Mouse (Mus musculus) liver, adult 2 months (tissue): ENCODE data around the gene Camk2g. TPM values are rescaled to one million over a fixed set of nuclear protein-coding genes. Genes with fewer than 3 reads are reported as not detected.

Source experiments
- DNase-seq: peaks from one replicate; pipeline ENCODE4 v3.0.0-alpha.2; 2011; ENCODE audit warnings: low read depth, low spot score; ENCODE audit errors: extremely low read depth
- H3K27ac ChIP-seq: fragments of 200-500 bp; replicated peaks from 2 replicates; pipeline ENCODE4 v1.5.1; 2012; ENCODE audit warnings: low read depth, mild to moderate bottlenecking, control low read depth, inconsistent platforms, low read length; ENCODE audit not compliant: insufficient read depth
- H3K27me3 ChIP-seq: fragments of 200-500 bp; 2 replicates; pipeline ENCODE4 v1.6.1; 2012; ENCODE audit warnings: mild to moderate bottlenecking, moderate library complexity, low read length, inconsistent platforms; ENCODE audit not compliant: control insufficient read depth, insufficient read depth
- H3K36me3 ChIP-seq: fragments of 200-500 bp; 2 replicates; pipeline ENCODE4 v1.6.1; 2012; ENCODE audit warnings: low read length, inconsistent platforms; ENCODE audit not compliant: control insufficient read depth, insufficient read depth
- H3K4me1 ChIP-seq: fragments of 200-500 bp; 2 replicates; pipeline ENCODE4 v1.6.1; 2011; ENCODE audit warnings: low read length; ENCODE audit not compliant: control insufficient read depth, insufficient read depth
- H3K4me3 ChIP-seq: fragments of 200-500 bp; 2 replicates; pipeline ENCODE4 v1.5.1; 2011; ENCODE audit warnings: low read depth, mild to moderate bottlenecking, control low read depth, low read length, moderate library complexity; ENCODE audit not compliant: insufficient read depth
- H3K79me2 ChIP-seq: fragments of 200-500 bp; 2 replicates; pipeline ENCODE4 v1.6.1; 2012; ENCODE audit warnings: inconsistent platforms, mild to moderate bottlenecking, low read length, moderate library complexity; ENCODE audit not compliant: control insufficient read depth, insufficient read depth
- H3K9ac ChIP-seq: fragments of 200-500 bp; 2 replicates; pipeline ENCODE4 v1.6.1; 2012; ENCODE audit warnings: low read depth, mild to moderate bottlenecking, control low read depth, inconsistent platforms, low read length
- CTCF ChIP-seq: fragments of 200-500 bp; IDR thresholded peaks from 2 replicates; pipeline ENCODE4 v1.5.1; 2011; ENCODE audit warnings: low read depth, low read length, control low read depth
- POLR2A ChIP-seq: fragments of 200-500 bp; IDR thresholded peaks from 2 replicates; pipeline ENCODE4 v1.6.1; 2011; ENCODE audit warnings: low read length, control low read depth; ENCODE audit not compliant: insufficient read depth; ENCODE audit errors: extremely low read depth
- WGBS: fragments of 180-500 bp; shearing (Covaris S2); methylation state at CpG from one replicate; pipeline ENCODE4 v1.1.7; 2018; 5-methylcytosine and 5-hydroxymethylcytosine counted together
- polyA plus RNA-seq: library from polyadenylated mRNA; depleted of rRNA; stranded (reverse); fragments of >200 nt; gene quantifications from 2 replicates; pipeline ENCODE4 v1.2.3, GENCODE M21; 2012
- total RNA-seq: library from RNA; depleted of rRNA; stranded (reverse); fragments of >200 nt; gene quantifications from 2 replicates; pipeline ENCODE4 v1.2.3, GENCODE M21; 2014

Camk2g gene
- total and polyA plus RNA-seq, 2 experiments = 7.9 TPM

DNA sequence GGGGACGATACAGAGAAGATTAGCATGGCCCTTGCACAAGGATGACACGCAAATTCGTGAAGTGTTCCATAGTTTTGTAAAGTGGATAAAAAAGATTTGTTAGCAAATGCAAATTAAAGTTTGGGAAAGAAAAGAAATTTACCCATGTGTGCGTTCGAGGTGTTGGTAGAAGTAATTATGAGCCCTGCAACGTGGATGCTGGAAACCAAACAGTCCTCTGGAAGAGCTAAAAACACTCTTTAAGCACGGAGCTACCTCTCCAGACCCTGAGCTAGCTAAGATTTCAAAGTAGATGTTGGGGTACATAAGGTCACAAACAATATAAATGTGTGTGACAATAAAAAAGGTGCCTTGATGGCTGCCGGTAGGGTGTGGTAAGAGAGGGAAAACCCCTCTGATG, 92.3 kb downstream of the Camk2g start:
- Histone ChIP-seq H3K36me3 (peaks cover 15% of the 10 kb centered on the region; the same call in 1 of the 2 replicates), H3K27me3 (no peaks in the 10 kb centered on the region), H3K4me1 (peaks cover 5% of the 10 kb centered on the region), H3K9ac (no peak overlapping the region), H3K79me2 (peaks cover 14% of the 10 kb centered on the region; the same call in 1 of the 2 replicates), H3K4me3 (no peak overlapping the region), H3K27ac (no peak overlapping the region)
- no peak for DNase-seq
- 81% methylated on average over 8 of the region's 8 CpGs for WGBS
- TF ChIP-seq POLR2A (no peak), CTCF (no peak)

DNA sequence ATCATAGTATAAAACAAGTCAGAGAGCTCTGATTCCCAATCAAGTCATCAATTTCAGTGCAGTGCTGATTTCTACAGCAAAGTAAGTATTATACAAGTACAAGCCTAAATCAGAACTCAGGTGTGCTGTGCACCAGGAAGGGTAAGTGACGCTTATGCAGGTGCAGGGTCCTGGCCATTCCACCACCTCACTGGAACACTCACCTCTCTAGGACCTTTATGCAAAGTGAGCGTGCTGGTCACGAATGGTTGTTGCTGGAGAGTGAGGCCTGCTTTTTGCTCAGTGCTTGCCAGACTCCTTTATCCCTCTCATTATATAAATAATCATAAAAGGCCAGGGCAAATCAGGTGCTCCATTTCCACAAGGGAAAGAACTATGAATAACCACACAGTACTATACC, 93.5 kb downstream of the Camk2g start:
- DNase-seq = no peak
- no peak for TF ChIP-seq POLR2A
- no peak for TF ChIP-seq CTCF
- no peaks in the 10 kb centered on the region for H3K27me3 ChIP-seq
- H3K4me3 ChIP-seq = no peak overlapping the region
- H3K27ac ChIP-seq = no peak overlapping the region
- peaks cover 17% of the 10 kb centered on the region; the same call in 1 of the 2 replicates for H3K36me3 ChIP-seq
- no peak overlapping the region for H3K9ac ChIP-seq
- H3K4me1 ChIP-seq = peaks cover 5% of the 10 kb centered on the region
- H3K79me2 ChIP-seq = peaks cover 21% of the 10 kb centered on the region; the same call in 1 of the 2 replicates
- 82% methylated on average over 3 of the region's 3 CpGs for WGBS

DNA sequence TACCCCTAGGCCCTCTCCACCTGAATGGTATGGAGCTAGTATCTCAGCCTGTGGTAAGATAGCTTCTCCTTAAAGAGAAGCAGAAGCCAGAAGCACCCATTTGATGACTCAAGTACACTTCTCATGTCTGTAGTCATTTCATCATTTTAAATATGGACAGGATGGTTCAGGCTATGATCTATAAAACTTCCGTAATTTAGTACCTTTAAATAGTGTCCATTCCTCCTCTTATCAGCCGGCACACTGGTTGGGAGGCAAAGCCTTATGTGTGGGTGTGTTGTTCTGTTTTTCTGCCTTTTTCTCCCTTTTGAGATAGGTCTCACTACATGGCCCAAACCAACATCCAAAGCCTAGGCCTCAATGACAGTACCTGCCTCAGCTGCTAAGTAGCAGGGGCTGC, 95.4 kb downstream of the Camk2g start:
- TF ChIP-seq POLR2A (no peak), CTCF (no peak)
- no peak for DNase-seq
- H3K4me3 ChIP-seq = no peak overlapping the region
- no peaks in the 10 kb centered on the region for H3K27me3 ChIP-seq
- H3K4me1 ChIP-seq = peaks cover 5% of the 10 kb centered on the region
- H3K36me3 ChIP-seq = peaks cover 22% of the 10 kb centered on the region; the same call in 1 of the 2 replicates
- 67% methylated on average over 2 of the region's 2 CpGs for WGBS
- H3K79me2 ChIP-seq = peaks cover 26% of the 10 kb centered on the region; the same call in 1 of the 2 replicates
- H3K27ac ChIP-seq = no peak overlapping the region
- H3K9ac ChIP-seq = no peak overlapping the region

DNA sequence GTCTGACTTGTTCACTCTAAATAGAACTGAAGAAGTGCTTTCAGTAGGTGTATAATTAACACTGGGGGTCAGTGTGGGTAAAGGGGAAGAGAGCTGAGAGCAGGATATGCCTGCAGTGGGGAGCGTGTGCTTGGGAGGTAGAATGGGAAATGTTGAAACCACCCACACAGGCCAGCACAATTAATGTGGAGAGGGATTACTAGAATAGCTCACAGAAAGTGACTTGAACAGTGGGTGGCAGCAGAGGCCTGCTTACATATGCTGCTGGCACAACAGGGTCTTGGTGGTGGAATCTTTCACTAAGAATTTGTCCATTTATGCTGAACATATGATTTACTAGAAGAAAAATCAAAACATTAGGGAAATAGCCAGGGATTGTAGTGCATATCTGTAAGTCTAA, 96.9 kb downstream of the Camk2g start:
- Histone ChIP-seq H3K4me3 (no peak overlapping the region), H3K36me3 (peaks cover 36% of the 10 kb centered on the region), H3K79me2 (peaks cover 26% of the 10 kb centered on the region; the same call in 1 of the 2 replicates), H3K27me3 (no peaks in the 10 kb centered on the region), H3K4me1 (peaks cover 5% of the 10 kb centered on the region), H3K9ac (no peak overlapping the region), H3K27ac (no peak overlapping the region)
- DNase-seq = no peak
- no peak for TF ChIP-seq POLR2A
- TF ChIP-seq CTCF = peak; percentile 22; the same call in 1 of the 2 replicates
- 54% methylated on average over 1 of the region's 1 CpGs for WGBS

DNA sequence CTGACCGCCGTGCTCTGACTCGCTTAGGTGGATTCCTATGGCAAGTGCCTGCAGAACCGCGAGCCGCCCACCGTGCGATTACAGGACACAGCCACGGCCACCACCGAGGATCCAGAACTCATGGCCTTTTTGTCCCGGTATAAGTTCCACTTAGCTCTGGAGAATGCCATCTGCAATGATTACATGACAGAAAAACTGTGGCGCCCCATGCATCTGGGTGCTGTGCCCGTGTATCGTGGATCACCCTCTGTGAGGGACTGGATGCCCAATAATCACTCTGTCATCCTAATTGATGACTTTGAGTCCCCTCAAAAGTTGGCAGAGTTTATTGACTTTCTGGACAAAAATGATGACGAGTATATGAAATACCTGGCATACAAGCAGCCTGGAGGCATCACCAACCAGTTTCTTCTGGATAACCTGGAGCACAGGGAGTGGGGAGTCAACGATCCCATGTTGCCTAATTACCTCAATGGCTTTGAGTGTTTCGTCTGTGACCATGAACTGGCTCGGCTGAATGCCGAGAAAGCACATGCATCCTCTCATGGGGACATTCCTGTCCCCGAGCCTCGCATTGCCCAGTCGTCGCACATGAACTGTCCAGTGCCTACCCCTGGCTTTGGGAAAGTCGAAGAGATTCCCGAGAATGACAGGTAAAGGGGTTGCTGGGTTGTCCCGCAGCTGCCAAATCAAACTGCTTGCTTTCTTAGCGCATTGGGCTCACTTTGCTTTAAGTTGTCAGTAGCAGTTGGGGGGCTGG, 97.9 kb downstream of the Camk2g start:
- Histone ChIP-seq H3K9ac (peak overlapping the region; percentile 23; the same call in 1 of the 2 replicates), H3K36me3 (peaks cover 44% of the 10 kb centered on the region), H3K79me2 (peaks cover 22% of the 10 kb centered on the region; the same call in 1 of the 2 replicates), H3K4me3 (peak overlapping the region; percentile 69), H3K4me1 (peaks cover 2% of the 10 kb centered on the region), H3K27me3 (no peaks in the 10 kb centered on the region), H3K27ac (no peak overlapping the region)
- TF ChIP-seq POLR2A (no peak), CTCF (no peak)
- DNase-seq = no peak
- WGBS = 66% methylated on average over 27 of the region's 27 CpGs
